Mouse (Mus musculus): ENCODE measurements around the gene Gemin2. TPM values are rescaled to one million over a fixed set of nuclear protein-coding genes. Genes with fewer than 3 reads are reported as not detected.

Gemin2 gene
- polyA plus RNA-seq, 1 experiment from 2014 or later: 15.7 TPM

Other genes starting within 250 kb of the Gemin2 start
- 28.6 and 29.5 TPM in 2 replicates for gene Sec23a, start 1.4 kb upstream of the Gemin2 start, polyA plus RNA-seq (2015; fragmentation: Nextera tagmentation; extraction: Ambion mirVana)
- 45.9 and 51.2 TPM in 2 replicates for gene Trappc6b, start 48.1 kb downstream of the Gemin2 start, polyA plus RNA-seq (2015; fragmentation: Nextera tagmentation; extraction: Ambion mirVana)
- 25.1 and 32.1 TPM in 2 replicates for gene Pnn, start 53.5 kb downstream of the Gemin2 start, polyA plus RNA-seq (2015; fragmentation: Nextera tagmentation; extraction: Ambion mirVana)
- 53.3 and 56.2 TPM in 2 replicates for gene Mia2, start 82.4 kb downstream of the Gemin2 start, polyA plus RNA-seq (2015; fragmentation: Nextera tagmentation; extraction: Ambion mirVana)
- gene Fbxo33, start 206.3 kb downstream of the Gemin2 start, polyA plus RNA-seq (2015; fragmentation: Nextera tagmentation; extraction: Ambion mirVana): 2.8 and 3.2 TPM in 2 replicates